Mouse (Mus musculus): ENCODE measurements around the gene Trpm2.

- TF ChIP-seq POLR2A (IDR thresholded peaks at IDR 0.05; ENCODE audit: insufficient read length, low read depth) (no peak), CEBPB (IDR thresholded peaks at IDR 0.05; ENCODE audit: insufficient read depth, poor library complexity, severe bottlenecking) (no peak), USF1 (IDR thresholded peaks at IDR 0.05; ENCODE audit: low read depth) (no peak)
Observed at GRCm38 (mm10) chr10:77882553-77882952, 87.8 kb downstream of the Trpm2 start.

Data from myocyte (in vitro differentiated cells).